ENCODE assay signal across 7 mouse cellular contexts in genomic region chr4:143118843-143119242, GRCm38 (mm10).
DNase-seq lines count a peak whose midpoint lies in the region; ATAC-seq lines count a peak whose summit lies in the region.

No protein-coding gene starts in this region.

- peak; percentile 51 to 67 for ATAC-seq in hematopoietic stem cell, adult 5-6 weeks (replicated peaks in 1 of 2; ENCODE audit: insufficient read depth in 1 of 2, low FRiP score in 2 of 2, low TSS enrichment in 1 of 2, low read depth in 1 of 2, poor library complexity in 2 of 2, severe bottlenecking in 2 of 2)
- ATAC-seq in megakaryocyte progenitor cell, adult 5-6 weeks (replicated peaks; ENCODE audit: poor library complexity), result peak; percentile 81
- no peak for ATAC-seq in erythroblast, adult 5-6 weeks (replicated peaks; ENCODE audit: low FRiP score, poor library complexity, severe bottlenecking)

- DNase-seq in urinary bladder, adult 2 months (ENCODE audit: low spot score), result peak; percentile 44
- no peak for DNase-seq in urinary bladder, postnatal 10 days (ENCODE audit: low spot score)
- DNase-seq in cerebellum, postnatal 10 days, result peak; percentile 70 to 79
- DNase-seq in left cerebral cortex, adult 9 months (ENCODE audit: low spot score in 2 of 2), result no peak

Comparison
In these comparisons a context has a peak if more than half of its experiments do, and no peak if none do; other contexts are left out.
1. DNase-seq: peak in urinary bladder, adult 2 months (single experiment) and cerebellum, postnatal 10 days (2 of 2); none in urinary bladder, postnatal 10 days (single experiment) and left cerebral cortex, adult 9 months (0 of 2).